ENCODE assay signal across 22 mouse cellular contexts in the genomic region with DNA sequence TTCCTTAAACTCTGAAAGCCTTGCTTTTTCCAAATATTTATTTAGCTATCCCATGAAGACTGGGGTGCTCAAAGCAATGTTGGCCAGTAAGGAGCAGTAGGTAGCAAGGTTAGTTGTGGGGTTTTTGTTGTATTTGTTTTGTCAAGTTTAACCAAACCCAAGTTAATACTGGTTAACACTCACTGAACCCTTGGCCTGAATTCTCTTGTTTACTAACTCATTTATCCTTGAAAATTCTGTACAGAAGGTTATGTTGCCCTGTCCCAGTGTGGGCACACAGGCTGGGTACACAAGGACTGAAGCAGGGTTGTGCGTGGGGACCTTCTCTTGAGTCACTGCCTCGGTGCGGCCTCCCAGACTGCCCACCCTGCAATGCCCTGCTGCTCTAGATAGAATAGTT.
"Had no signal": no experiment of that assay in that cellular context is flagged by ENCODE, and none has a peak within 500 bp of the region (broad histone marks: within the 10 kb centered on the region; RNA-seq: fewer than 3 reads in every experiment).

No protein-coding gene starts in this region.

- H3K9ac ChIP-seq: forebrain, postnatal 0 days; heart, embryonic 12.5 days; hindbrain, embryonic 13.5 days; hindbrain, embryonic 15.5 days; limb, embryonic 13.5 days; limb, embryonic 15.5 days; liver, embryonic 14.5 days had no signal

- DNase-seq: forebrain, postnatal 0 days; gastrocnemius, postnatal 14 days; gastrocnemius, postnatal 36 days; heart, adult 18-20 months; heart, postnatal 14 days; heart, postnatal 36 days; kidney, postnatal 25 days; layer of hippocampus, adult 9-11 months; layer of hippocampus, postnatal 36 days; left cerebral cortex, postnatal 4 days; lung, adult 18-20 months had no signal

- H3K27me3 ChIP-seq: heart, embryonic 12.5 days; hindbrain, embryonic 13.5 days; hindbrain, embryonic 15.5 days; limb, embryonic 13.5 days; limb, embryonic 15.5 days had no signal

- H3K9me3 ChIP-seq: heart, embryonic 10.5 days; heart, embryonic 12.5 days; hindbrain, embryonic 13.5 days; hindbrain, embryonic 15.5 days; limb, embryonic 13.5 days; limb, embryonic 15.5 days had no signal

- ATAC-seq: forebrain, postnatal 0 days; hindbrain, postnatal 0 days; intestine, embryonic 16.5 days had no signal

- H3K36me3 ChIP-seq: heart, embryonic 10.5 days; heart, embryonic 12.5 days; hindbrain, embryonic 13.5 days; hindbrain, embryonic 15.5 days; limb, embryonic 13.5 days; limb, embryonic 15.5 days had no signal

- H3K27ac ChIP-seq: heart, embryonic 10.5 days; hindbrain, embryonic 13.5 days; hindbrain, embryonic 15.5 days; hindbrain, postnatal 0 days; kidney, postnatal 0 days; limb, embryonic 13.5 days; limb, embryonic 15.5 days; liver, embryonic 14.5 days had no signal

- H3K4me3 ChIP-seq: heart, embryonic 10.5 days; heart, embryonic 12.5 days; hindbrain, embryonic 13.5 days; hindbrain, embryonic 15.5 days; limb, embryonic 13.5 days; limb, embryonic 15.5 days had no signal

- H3K4me2 ChIP-seq: heart, embryonic 12.5 days; hindbrain, embryonic 13.5 days; hindbrain, embryonic 15.5 days; limb, embryonic 13.5 days; limb, embryonic 15.5 days; liver, embryonic 11.5 days had no signal
